Mouse (Mus musculus) kidney, adult 2 months (tissue): Measurements from ENCODE around the gene Epha8. TPM values are rescaled to one million over a fixed set of nuclear protein-coding genes. Genes with fewer than 3 reads are reported as not detected.
A peak's percentile ranks its signal among the peaks of the same experiment; 100 is the strongest.

Experiments
- DNase-seq: peaks from one replicate; pipeline ENCODE4 v3.0.0; 2021
- H3K27ac ChIP-seq: fragments of 200-500 bp; 2 replicates; pipeline ENCODE4 v1.5.1; 2012; ENCODE audit warnings: low read depth, low read length, control low read depth, inconsistent platforms; ENCODE audit not compliant: insufficient read depth
- H3K27me3 ChIP-seq: fragments of 200-500 bp; replicated peaks from 2 replicates; pipeline ENCODE4 v1.6.1; 2012; ENCODE audit warnings: mild to moderate bottlenecking, moderate library complexity, low read length, inconsistent platforms; ENCODE audit not compliant: control insufficient read depth, insufficient read depth
- H3K36me3 ChIP-seq: fragments of 200-500 bp; 2 replicates; pipeline ENCODE4 v1.6.1; 2012; ENCODE audit warnings: mild to moderate bottlenecking, moderate library complexity, low read length, inconsistent platforms; ENCODE audit not compliant: control insufficient read depth, insufficient read depth
- H3K4me1 ChIP-seq: fragments of 200-500 bp; 2 replicates; pipeline ENCODE4 v1.6.1; 2011; ENCODE audit warnings: low read length; ENCODE audit not compliant: control insufficient read depth, insufficient read depth
- H3K4me3 ChIP-seq: fragments of 200-500 bp; 2 replicates; pipeline ENCODE4 v1.5.1; 2011; ENCODE audit warnings: mild to moderate bottlenecking, low read depth, low read length, control low read depth; ENCODE audit not compliant: insufficient read depth
- CTCF ChIP-seq: fragments of 200-500 bp; conservative IDR thresholded peaks from 2 replicates; pipeline ENCODE4 v1.5.1; 2011; ENCODE audit warnings: low read depth, mild to moderate bottlenecking, control low read depth, low read length, moderate library complexity, mixed read lengths; ENCODE audit not compliant: insufficient read depth, insufficient read length
- POLR2A ChIP-seq: fragments of 200-500 bp; IDR thresholded peaks from one replicate; pipeline ENCODE4 v1.6.1; 2011; ENCODE audit warnings: low read depth, low read length, control low read depth
- WGBS: fragments of 180-500 bp; shearing (Covaris S2); methylation state at CpG from one replicate; pipeline ENCODE4 v1.1.7; 2018; 5-methylcytosine and 5-hydroxymethylcytosine counted together
- polyA plus RNA-seq: library from polyadenylated mRNA; depleted of rRNA; stranded (reverse); fragments of >200 nt; gene quantifications from 2 replicates; pipeline ENCODE4 v1.2.3, GENCODE M21; 2012

Epha8 gene
- polyA plus RNA-seq, 1 experiment = 0.06 TPM

DNA sequence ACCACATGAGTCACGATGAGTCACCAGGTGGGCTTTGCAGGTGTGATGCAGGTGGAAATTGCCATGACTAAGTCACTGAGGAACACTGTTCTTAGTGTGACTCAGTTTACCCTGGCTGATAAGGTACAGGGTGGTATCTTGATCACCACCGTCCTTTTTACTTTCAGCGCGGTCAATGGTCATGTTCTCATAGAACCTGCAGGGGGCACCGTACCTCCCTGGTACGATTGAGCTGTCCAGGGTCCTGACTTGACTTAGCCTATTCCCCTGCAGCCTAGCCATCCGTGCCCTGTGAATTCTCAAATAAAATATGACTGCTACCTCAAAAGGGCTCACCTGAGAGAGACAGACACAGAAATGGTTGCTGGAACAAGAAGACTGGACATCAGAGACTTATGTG, 49.6 kb downstream of the Epha8 start:
- 10% methylated on average over 7 of the region's 7 CpGs for WGBS
- DNase-seq = peak; percentile 43
- TF ChIP-seq CTCF (peak; percentile 83), POLR2A (no peak)

DNA sequence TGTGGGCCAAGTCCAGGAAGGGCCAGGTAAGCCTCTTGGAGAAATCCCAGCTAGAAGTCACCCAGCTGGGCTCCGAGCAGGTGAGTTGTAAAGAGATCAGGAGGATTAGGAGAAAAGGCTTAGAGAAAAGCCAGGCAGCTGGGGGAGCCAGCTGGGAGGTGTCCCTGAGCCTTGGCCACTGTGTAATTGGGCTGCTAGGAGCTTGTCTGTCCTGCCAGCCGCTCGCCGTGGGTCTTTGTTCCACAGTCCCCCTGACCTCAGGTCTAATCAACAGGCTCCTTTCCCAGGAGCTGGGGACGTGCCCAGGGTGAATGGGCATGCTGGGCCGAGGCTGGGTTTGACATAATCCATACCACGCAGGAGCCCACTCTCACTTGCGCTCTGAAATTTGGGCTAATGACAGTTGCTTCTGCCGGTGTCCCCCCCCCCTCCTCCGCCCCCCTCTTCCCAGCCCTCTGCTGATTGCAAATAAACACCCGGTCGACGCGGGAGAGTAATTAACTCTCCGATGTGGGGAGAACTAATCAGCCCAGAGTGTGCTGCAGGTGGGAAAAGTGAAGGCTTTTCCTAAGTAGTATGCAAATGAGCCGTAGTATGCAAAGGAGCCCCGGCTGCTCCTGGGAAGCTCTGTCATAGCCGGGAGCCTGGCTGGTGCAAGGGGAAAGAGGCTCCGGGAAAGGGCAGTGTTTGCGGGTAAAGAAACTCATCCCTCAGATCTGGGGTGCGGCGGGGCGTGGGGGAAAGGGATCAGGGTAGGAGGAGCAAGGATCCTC, 51.7 kb downstream of the Epha8 start:
- Histone ChIP-seq H3K4me1 (no peaks in the 10 kb centered on the region), H3K4me3 (no peak overlapping the region), H3K27ac (no peak overlapping the region), H3K27me3 (no peaks in the 10 kb centered on the region), H3K36me3 (no peaks in the 10 kb centered on the region)
- DNase-seq = no peak
- no peak for TF ChIP-seq POLR2A
- no peak for TF ChIP-seq CTCF
- WGBS = 3% methylated on average over 23 of the region's 23 CpGs

More for the DNA sequence above, 49.6 kb downstream of the Epha8 start:
- Histone ChIP-seq H3K27me3 (no peaks in the 10 kb centered on the region), H3K4me1 (no peaks in the 10 kb centered on the region), H3K36me3 (no peaks in the 10 kb centered on the region), H3K27ac (no peak overlapping the region), H3K4me3 (no peak overlapping the region)

DNA sequence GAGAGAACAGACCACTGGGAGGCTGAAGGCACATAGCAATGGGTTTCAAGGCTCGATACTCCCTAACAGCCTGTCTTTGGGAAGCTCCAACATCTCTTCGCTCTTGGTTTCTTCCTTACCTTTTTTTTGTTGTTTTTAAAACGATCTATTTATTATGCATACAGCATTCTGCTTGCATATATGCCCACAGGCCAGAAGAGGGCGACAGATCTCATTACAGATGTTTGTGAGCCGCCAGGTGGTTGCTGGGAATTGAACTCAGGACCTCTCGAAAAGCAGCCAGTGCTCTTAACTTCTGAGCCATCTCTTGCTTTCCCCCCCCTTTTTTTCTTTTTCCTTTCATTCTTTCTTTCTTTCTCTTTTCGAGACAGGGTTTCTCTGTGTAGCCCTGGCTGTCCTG, 57.5 kb downstream of the Epha8 start:
- no peaks in the 10 kb centered on the region for H3K4me1 ChIP-seq
- H3K27me3 ChIP-seq = no peaks in the 10 kb centered on the region
- no peaks in the 10 kb centered on the region for H3K36me3 ChIP-seq
- H3K27ac ChIP-seq = no peak overlapping the region
- no peak overlapping the region for H3K4me3 ChIP-seq
- TF ChIP-seq CTCF (peak; percentile 30; the same call in 1 of the 2 replicates), POLR2A (no peak)
- 62% methylated on average over 7 of the region's 7 CpGs for WGBS
- DNase-seq = no peak

DNA sequence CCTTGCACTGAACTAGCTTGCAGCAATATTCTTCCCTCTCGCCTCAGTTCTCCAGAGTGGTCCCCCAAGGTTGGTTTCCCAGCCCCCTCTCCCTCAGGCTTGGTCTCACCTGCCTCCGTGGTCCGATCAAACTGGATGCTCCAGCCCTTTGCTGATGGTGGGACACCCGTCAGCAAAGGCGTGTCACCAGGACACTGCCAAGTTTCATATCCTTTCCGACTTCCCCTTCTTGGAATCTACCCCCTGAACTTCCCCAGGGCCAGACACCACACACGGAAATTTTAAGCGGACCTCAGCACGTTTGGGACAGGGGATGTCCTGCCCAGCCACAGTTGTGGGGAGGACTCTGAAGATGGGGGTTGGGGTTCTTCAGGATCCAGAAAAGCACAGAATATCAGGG, 58.0 kb downstream of the Epha8 start, which contains the start of gene C1qa:
C1qa (minus strand) TSS at position 167 of the 400 bp plus-strand sequence.
- no peaks in the 10 kb centered on the region for H3K27me3 ChIP-seq
- no peak within 1 kb of the TSS for H3K27ac ChIP-seq
- DNase-seq = no peak
- TF ChIP-seq CTCF (no peak), POLR2A (no peak)
- no peak within 1 kb of the TSS for H3K4me3 ChIP-seq
- 66% methylated on average over 9 of the region's 9 CpGs for WGBS
- no peaks in the 10 kb centered on the region for H3K4me1 ChIP-seq
- H3K36me3 ChIP-seq = no peaks in the 10 kb centered on the region

- DNase-seq = no peak
- 38% methylated on average over 9 of the region's 9 CpGs for WGBS
- Histone ChIP-seq H3K4me3 (no peak overlapping the region), H3K4me1 (no peaks in the 10 kb centered on the region), H3K27ac (no peak overlapping the region), H3K27me3 (no peaks in the 10 kb centered on the region), H3K36me3 (no peaks in the 10 kb centered on the region)
- TF ChIP-seq POLR2A (no peak), CTCF (no peak)
Measured at GRCm38 (mm10) chr4:136898084-136898598, 58.5 kb downstream of the Epha8 start.

GRCm38 (mm10) chr4:136896461-136896860, 60.2 kb downstream of the Epha8 start:
- Histone ChIP-seq H3K27me3 (no peaks in the 10 kb centered on the region), H3K4me3 (no peak overlapping the region)
- WGBS = 31% methylated on average over 10 of the region's 10 CpGs

DNA sequence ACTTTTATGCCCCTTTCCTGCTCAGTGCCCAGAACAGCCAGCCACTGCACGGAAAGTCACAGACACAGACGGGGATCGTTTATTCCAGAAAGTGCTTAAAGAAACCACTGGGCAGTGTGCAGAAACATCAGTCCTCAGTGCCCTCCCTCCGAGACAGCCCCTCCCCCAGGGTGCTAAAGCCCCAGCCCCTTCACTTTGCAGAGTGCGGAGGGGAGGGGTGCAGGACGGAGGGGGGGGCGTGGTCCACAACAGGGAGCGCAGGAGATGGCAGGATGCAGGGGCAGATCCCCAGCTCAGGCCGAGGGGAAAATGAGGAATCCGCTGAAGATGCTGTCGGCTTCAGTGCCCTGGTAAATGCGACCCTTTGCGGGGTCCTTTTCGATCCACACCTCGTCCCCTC, 60.8 kb downstream of the Epha8 start:
- DNase-seq = no peak
- H3K4me1 ChIP-seq = no peaks in the 10 kb centered on the region
- H3K4me3 ChIP-seq = no peak overlapping the region
- no peaks in the 10 kb centered on the region for H3K27me3 ChIP-seq
- 2% methylated on average over 15 of the region's 15 CpGs for WGBS
- no peaks in the 10 kb centered on the region for H3K36me3 ChIP-seq
- TF ChIP-seq POLR2A (no peak), CTCF (no peak)
- no peak overlapping the region for H3K27ac ChIP-seq

More at GRCm38 (mm10) chr4:136896461-136896860, 60.2 kb downstream of the Epha8 start:
- no peak for TF ChIP-seq CTCF
- no peak for TF ChIP-seq POLR2A
- Histone ChIP-seq H3K4me1 (no peaks in the 10 kb centered on the region), H3K27ac (no peak overlapping the region), H3K36me3 (no peaks in the 10 kb centered on the region)
- DNase-seq = no peak
